Mouse (Mus musculus): Measurements from ENCODE around the gene Gm21969. TPM values are rescaled to one million over a fixed set of nuclear protein-coding genes. Genes with fewer than 3 reads are reported as not detected.

Gm21969 gene
- under 1 TPM in 1 of 2 experiments, not detected in 1; 0.12 TPM for total RNA-seq (2021)

GRCm38 (mm10) chr4:139602357-139603244 lies at the start of gene Gm21969:
TSS of gene Gm21969 (plus strand) at chr4:139603186.
- intact Hi-C loops (cut with DNase I), result no loop called here
- DNase-seq, result peak; percentile 49

GRCm38 (mm10) chr4:139555235-139555634 lies 47.8 kb upstream of the Gm21969 start:
- intact Hi-C loops (cut with DNase I), result no loop called here

GRCm38 (mm10) chr4:139555951-139556350 lies 47.0 kb upstream of the Gm21969 start:
- intact Hi-C loops (cut with DNase I), result no loop called here
- DNase-seq, result peak; percentile 63

More at GRCm38 (mm10) chr4:139555235-139555634, 47.8 kb upstream of the Gm21969 start:
- no peak for DNase-seq

GRCm38 (mm10) chr4:139568361-139568760 lies 34.6 kb upstream of the Gm21969 start:
- DNase-seq, result no peak
- intact Hi-C loops (cut with DNase I), result no loop called here

- intact Hi-C loops (cut with DNase I), result no loop called here
- DNase-seq, result no peak
Observed at GRCm38 (mm10) chr4:139570756-139571155, 32.2 kb upstream of the Gm21969 start.

- intact Hi-C loops (cut with DNase I), result no loop called here
- no peak for DNase-seq
Observed at GRCm38 (mm10) chr4:139572928-139573512, 30.0 kb upstream of the Gm21969 start.

- intact Hi-C loops (cut with DNase I), result no loop called here
- DNase-seq, result peak; percentile 99
Observed at GRCm38 (mm10) chr4:139574156-139574798, 28.7 kb upstream of the Gm21969 start.

GRCm38 (mm10) chr4:139574799-139575672 lies 27.9 kb upstream of the Gm21969 start:
- no peak for DNase-seq

GRCm38 (mm10) chr4:139575673-139576003 lies 27.3 kb upstream of the Gm21969 start:
- intact Hi-C loops (cut with DNase I), result no loop called here

More at GRCm38 (mm10) chr4:139574799-139575672, 27.9 kb upstream of the Gm21969 start:
- intact Hi-C loops (cut with DNase I), result no loop called here

GRCm38 (mm10) chr4:139576251-139576880 lies 26.6 kb upstream of the Gm21969 start:
- no peak for DNase-seq
- intact Hi-C loops (cut with DNase I), result no loop called here

More at GRCm38 (mm10) chr4:139575673-139576003, 27.3 kb upstream of the Gm21969 start:
- no peak for DNase-seq

- intact Hi-C loops (cut with DNase I), result no loop called here
- no peak for DNase-seq
Observed at GRCm38 (mm10) chr4:139577006-139577405, 26.0 kb upstream of the Gm21969 start.

- intact Hi-C loops (cut with DNase I), result no loop called here
- no peak for DNase-seq
Observed at GRCm38 (mm10) chr4:139578389-139578788, 24.6 kb upstream of the Gm21969 start.

GRCm38 (mm10) chr4:139579003-139579402 lies 24.0 kb upstream of the Gm21969 start:
- intact Hi-C loops (cut with DNase I), result no loop called here
- no peak for DNase-seq

GRCm38 (mm10) chr4:139579466-139579865 lies 23.5 kb upstream of the Gm21969 start:
- intact Hi-C loops (cut with DNase I), result no loop called here
- DNase-seq, result no peak

- DNase-seq, result no peak
- intact Hi-C loops (cut with DNase I), result no loop called here
Observed at GRCm38 (mm10) chr4:139580663-139581336, 22.2 kb upstream of the Gm21969 start.

GRCm38 (mm10) chr4:139581427-139582051 lies 21.4 kb upstream of the Gm21969 start:
- intact Hi-C loops (cut with DNase I), result no loop called here
- no peak for DNase-seq

GRCm38 (mm10) chr4:139582346-139582745 lies 20.6 kb upstream of the Gm21969 start:
- intact Hi-C loops (cut with DNase I), result no loop called here
- no peak for DNase-seq

- DNase-seq, result no peak
- intact Hi-C loops (cut with DNase I), result no loop called here
Observed at GRCm38 (mm10) chr4:139582903-139583302, 20.1 kb upstream of the Gm21969 start.

- intact Hi-C loops (cut with DNase I), result no loop called here
- DNase-seq, result no peak
Observed at GRCm38 (mm10) chr4:139583629-139584245, 19.2 kb upstream of the Gm21969 start.
